Comparison of ENCODE assay signal across 8 mouse cellular contexts in genomic region chr16:13371740-13372287, GRCm38 (mm10).
DNase-seq lines count a peak whose midpoint lies in the region; ATAC-seq and TF ChIP-seq lines count a peak whose summit lies in the region.

No protein-coding gene starts in this region.

- H3K36me3 ChIP-seq in liver, postnatal 0 days (replicated peaks; ENCODE audit: insufficient read depth, low read length), result no peaks in the 10 kb centered on the region; the same call in 1 of the 2 replicates

- no peaks in the 10 kb centered on the region for H3K9me3 ChIP-seq in liver, postnatal 0 days (ENCODE audit: low read length)

- H3K27me3 ChIP-seq in liver, postnatal 0 days (ENCODE audit: insufficient read depth, low read length), result no peaks in the 10 kb centered on the region

- 18% methylated on average over 11 of the region's 11 CpGs for WGBS in liver, postnatal 0 days (ENCODE audit: insufficient replicate concordance)
- 15% methylated on average over 11 of the region's 11 CpGs for WGBS in olfactory bulb, adult 2 months

- H3K4me1 ChIP-seq in liver, postnatal 0 days (ENCODE audit: insufficient read depth), result peaks cover 3% of the 10 kb centered on the region; the same call in 1 of the 2 replicates
- H3K4me1 ChIP-seq in olfactory bulb, adult 2 months (ENCODE audit: control insufficient read depth, insufficient read depth, low read length), result peaks cover 26% of the 10 kb centered on the region

- no peak overlapping the region for H3K4me3 ChIP-seq in liver, postnatal 0 days (ENCODE audit: low read depth, low read length)
- H3K4me3 ChIP-seq in olfactory bulb, adult 2 months (ENCODE audit: insufficient read depth, low read depth, low read length), result no peak overlapping the region

- TF ChIP-seq EP300 in liver, postnatal 0 days (IDR thresholded peaks at IDR 0.05; ENCODE audit: low read depth), result no peak

- peak; percentile 87 for ATAC-seq in liver, postnatal 0 days

- no peak overlapping the region for H3K9ac ChIP-seq in liver, postnatal 0 days (replicated peaks)

- DNase-seq in MN1 (ENCODE audit: low spot score), result peak; percentile 90
- peak; percentile 90 for DNase-seq in cerebellum, adult 9-10 months
- peak; percentile 33 for DNase-seq in forelimb bud, embryonic 11.5 days (ENCODE audit: low read depth, low spot score)
- peak; percentile 82 for DNase-seq in heart, postnatal 25 days (ENCODE audit: low spot score)
- peak; percentile 70 to 92 for DNase-seq in layer of hippocampus, adult 18-20 months (ENCODE audit: low spot score in 2 of 2)
- DNase-seq in liver, postnatal 0 days, result peak; percentile 82
- peak; percentile 68 to 92 for DNase-seq in urinary bladder, postnatal 36 days (ENCODE audit: low spot score in 2 of 2)

- intact Hi-C loops in heart, postnatal 25 days (cut with DNase I), result no loop called here

- no peak for TF ChIP-seq POLR2A in olfactory bulb, adult 2 months (IDR thresholded peaks at IDR 0.05; ENCODE audit: insufficient read depth, low read depth, low read length)

- no peak overlapping the region for H3K27ac ChIP-seq in liver, postnatal 0 days (ENCODE audit: low read depth)
- peak overlapping the region; percentile 47 for H3K27ac ChIP-seq in olfactory bulb, adult 2 months (ENCODE audit: insufficient read depth, low read depth, low read length)

- H3K4me2 ChIP-seq in liver, postnatal 0 days (ENCODE audit: low read depth, low read length), result no peak overlapping the region

- no peak for TF ChIP-seq CTCF in liver, postnatal 0 days (IDR thresholded peaks at IDR 0.05; ENCODE audit: low read depth)
- no peak for TF ChIP-seq CTCF in olfactory bulb, adult 2 months (IDR thresholded peaks at IDR 0.05; ENCODE audit: insufficient read depth, low read depth, low read length)

Comparison
In these comparisons a context has a peak if more than half of its experiments do, and no peak if none do; other contexts are left out.
1. DNase-seq: peak in every context shown above with its lines; median percentile 90 in MN1; 90 in cerebellum, adult 9-10 months; 82 in heart, postnatal 25 days; 82 in liver, postnatal 0 days; 81 in layer of hippocampus, adult 18-20 months; 80 in urinary bladder, postnatal 36 days; 33 in forelimb bud, embryonic 11.5 days.